Mouse (Mus musculus): Measurements from ENCODE around the gene Runx2. TPM values are rescaled to one million over a fixed set of nuclear protein-coding genes. Genes with fewer than 3 reads are reported as not detected.

The Runx2 gene
- polyA plus RNA-seq, 1 experiment from 2014 or later, result 1.2 TPM

- Histone ChIP-seq H3K27me3 (ENCODE audit: control insufficient read depth, insufficient read depth, low read depth, low read length) (no peaks in the 10 kb centered on the region), H3K9ac (ENCODE audit: low read length) (no peak overlapping the region), H3K36me3 (ENCODE audit: control insufficient read depth, insufficient read depth, low read length) (no peaks in the 10 kb centered on the region), H3K9me3 (ENCODE audit: control insufficient read depth, low read length) (no peaks in the 10 kb centered on the region), H3K4me2 (ENCODE audit: low read depth, low read length) (no peak overlapping the region), H3K4me3 (ENCODE audit: low read length) (no peak overlapping the region), H3K27ac (ENCODE audit: low read length) (no peak overlapping the region), H3K4me1 (replicated peaks; ENCODE audit: control insufficient read depth, insufficient read depth, low read length) (peaks cover 1% of the 10 kb centered on the region; the same call in 1 of the 2 replicates)
- ATAC-seq (ENCODE audit: low read depth), result 0 out of 2 replicates have a peak, but pooled peaks have one; percentile 31
- WGBS, result 75% methylated on average over 5 of the region's 5 CpGs
These were observed 124.1 kb downstream of the Runx2 start for GRCm38 (mm10) chr17:44690410-44691035.

GRCm38 (mm10) chr17:44688306-44688705 is 126.3 kb downstream of the Runx2 start:
- H3K27ac ChIP-seq (ENCODE audit: low read length), result no peak overlapping the region
- H3K36me3 ChIP-seq (ENCODE audit: control insufficient read depth, insufficient read depth, low read length), result no peaks in the 10 kb centered on the region
- no peaks in the 10 kb centered on the region for H3K27me3 ChIP-seq (ENCODE audit: control insufficient read depth, insufficient read depth, low read depth, low read length)
- ATAC-seq (ENCODE audit: low read depth), result no peak
- no peak overlapping the region for H3K4me2 ChIP-seq (ENCODE audit: low read depth, low read length)
- H3K4me1 ChIP-seq (replicated peaks; ENCODE audit: control insufficient read depth, insufficient read depth, low read length), result peaks cover 3% of the 10 kb centered on the region; the same call in 1 of the 2 replicates
- no peak overlapping the region for H3K9ac ChIP-seq (ENCODE audit: low read length)
- no peaks in the 10 kb centered on the region for H3K9me3 ChIP-seq (ENCODE audit: control insufficient read depth, low read length)
- 65% methylated on average over 2 of the region's 2 CpGs for WGBS
- no peak overlapping the region for H3K4me3 ChIP-seq (ENCODE audit: low read length)

GRCm38 (mm10) chr17:44685514-44685913 is 129.1 kb downstream of the Runx2 start:
- Histone ChIP-seq H3K27me3 (ENCODE audit: control insufficient read depth, insufficient read depth, low read depth, low read length) (no peaks in the 10 kb centered on the region), H3K27ac (ENCODE audit: low read length) (no peak overlapping the region)
- no peak; the same call in 1 of the 2 replicates for ATAC-seq (ENCODE audit: low read depth)

GRCm38 (mm10) chr17:44683026-44683425 is 131.6 kb downstream of the Runx2 start:
- ATAC-seq (ENCODE audit: low read depth), result no peak
- Histone ChIP-seq H3K36me3 (ENCODE audit: control insufficient read depth, insufficient read depth, low read length) (no peaks in the 10 kb centered on the region), H3K9me3 (ENCODE audit: control insufficient read depth, low read length) (0 out of 2 replicates have a peak, but pooled peaks cover 2% of the 10 kb centered on the region), H3K4me2 (ENCODE audit: low read depth, low read length) (no peak overlapping the region), H3K27ac (ENCODE audit: low read length) (no peak overlapping the region), H3K9ac (ENCODE audit: low read length) (no peak overlapping the region), H3K4me3 (ENCODE audit: low read length) (no peak overlapping the region), H3K27me3 (ENCODE audit: control insufficient read depth, insufficient read depth, low read depth, low read length) (no peaks in the 10 kb centered on the region), H3K4me1 (replicated peaks; ENCODE audit: control insufficient read depth, insufficient read depth, low read length) (peaks cover 3% of the 10 kb centered on the region; the same call in 1 of the 2 replicates)
- 72% methylated on average over 9 of the region's 9 CpGs for whole genome bisulfite sequencing

More at GRCm38 (mm10) chr17:44685514-44685913, 129.1 kb downstream of the Runx2 start:
- H3K36me3 ChIP-seq (ENCODE audit: control insufficient read depth, insufficient read depth, low read length), result no peaks in the 10 kb centered on the region
- peaks cover 3% of the 10 kb centered on the region; the same call in 1 of the 2 replicates for H3K4me1 ChIP-seq (replicated peaks; ENCODE audit: control insufficient read depth, insufficient read depth, low read length)
- no peak overlapping the region for H3K4me2 ChIP-seq (ENCODE audit: low read depth, low read length)
- no peak overlapping the region for H3K9ac ChIP-seq (ENCODE audit: low read length)
- H3K4me3 ChIP-seq (ENCODE audit: low read length), result no peak overlapping the region
- no peaks in the 10 kb centered on the region for H3K9me3 ChIP-seq (ENCODE audit: control insufficient read depth, low read length)
- 28% methylated on average over 7 of the region's 7 CpGs for WGBS

GRCm38 (mm10) chr17:44677782-44678181 is 136.8 kb downstream of the Runx2 start:
- 53% methylated on average over 7 of the region's 7 CpGs for WGBS
- no peak for ATAC-seq (ENCODE audit: low read depth)
- no peaks in the 10 kb centered on the region for H3K4me1 ChIP-seq (replicated peaks; ENCODE audit: control insufficient read depth, insufficient read depth, low read length)

GRCm38 (mm10) chr17:44672806-44673205 is 141.8 kb downstream of the Runx2 start:
- H3K27me3 ChIP-seq (ENCODE audit: control insufficient read depth, insufficient read depth, low read depth, low read length), result no peaks in the 10 kb centered on the region
- H3K4me1 ChIP-seq (replicated peaks; ENCODE audit: control insufficient read depth, insufficient read depth, low read length), result peaks cover 7% of the 10 kb centered on the region
- no peak overlapping the region for H3K9ac ChIP-seq (ENCODE audit: low read length)
- H3K4me2 ChIP-seq (ENCODE audit: low read depth, low read length), result no peak overlapping the region
- H3K27ac ChIP-seq (ENCODE audit: low read length), result no peak overlapping the region
- WGBS, result 61% methylated on average over 7 of the region's 7 CpGs
- no peaks in the 10 kb centered on the region for H3K36me3 ChIP-seq (ENCODE audit: control insufficient read depth, insufficient read depth, low read length)
- H3K4me3 ChIP-seq (ENCODE audit: low read length), result no peak overlapping the region
- no peaks in the 10 kb centered on the region for H3K9me3 ChIP-seq (ENCODE audit: control insufficient read depth, low read length)
- ATAC-seq (ENCODE audit: low read depth), result no peak

More at GRCm38 (mm10) chr17:44677782-44678181, 136.8 kb downstream of the Runx2 start:
- Histone ChIP-seq H3K4me3 (ENCODE audit: low read length) (no peak overlapping the region), H3K4me2 (ENCODE audit: low read depth, low read length) (no peak overlapping the region), H3K9me3 (ENCODE audit: control insufficient read depth, low read length) (0 out of 2 replicates have a peak, but pooled peaks cover 2% of the 10 kb centered on the region), H3K9ac (ENCODE audit: low read length) (no peak overlapping the region), H3K36me3 (ENCODE audit: control insufficient read depth, insufficient read depth, low read length) (no peaks in the 10 kb centered on the region), H3K27ac (ENCODE audit: low read length) (no peak overlapping the region), H3K27me3 (ENCODE audit: control insufficient read depth, insufficient read depth, low read depth, low read length) (no peaks in the 10 kb centered on the region)

GRCm38 (mm10) chr17:44671946-44672692 is 142.5 kb downstream of the Runx2 start:
- H3K27ac ChIP-seq (ENCODE audit: low read length), result no peak overlapping the region

GRCm38 (mm10) chr17:44669985-44670384 is 144.6 kb downstream of the Runx2 start:
- peak; percentile 49; the same call in 1 of the 2 replicates for ATAC-seq (ENCODE audit: low read depth)
- Histone ChIP-seq H3K36me3 (ENCODE audit: control insufficient read depth, insufficient read depth, low read length) (no peaks in the 10 kb centered on the region), H3K27ac (ENCODE audit: low read length) (no peak overlapping the region), H3K9me3 (ENCODE audit: control insufficient read depth, low read length) (no peaks in the 10 kb centered on the region), H3K27me3 (ENCODE audit: control insufficient read depth, insufficient read depth, low read depth, low read length) (no peaks in the 10 kb centered on the region), H3K4me2 (ENCODE audit: low read depth, low read length) (peak overlapping the region; percentile 44), H3K4me3 (ENCODE audit: low read length) (no peak overlapping the region), H3K9ac (ENCODE audit: low read length) (peak overlapping the region; percentile 32; the same call in 1 of the 2 replicates), H3K4me1 (replicated peaks; ENCODE audit: control insufficient read depth, insufficient read depth, low read length) (peaks cover 7% of the 10 kb centered on the region)
- WGBS, result 22% methylated on average over 11 of the region's 11 CpGs

More at GRCm38 (mm10) chr17:44671946-44672692, 142.5 kb downstream of the Runx2 start:
- H3K9ac ChIP-seq (ENCODE audit: low read length), result no peak overlapping the region
- H3K4me3 ChIP-seq (ENCODE audit: low read length), result no peak overlapping the region
- 75% methylated on average over 16 of the region's 16 CpGs for WGBS
- H3K27me3 ChIP-seq (ENCODE audit: control insufficient read depth, insufficient read depth, low read depth, low read length), result no peaks in the 10 kb centered on the region
- no peaks in the 10 kb centered on the region for H3K36me3 ChIP-seq (ENCODE audit: control insufficient read depth, insufficient read depth, low read length)
- ATAC-seq (ENCODE audit: low read depth), result no peak
- no peak overlapping the region for H3K4me2 ChIP-seq (ENCODE audit: low read depth, low read length)
- peaks cover 7% of the 10 kb centered on the region for H3K4me1 ChIP-seq (replicated peaks; ENCODE audit: control insufficient read depth, insufficient read depth, low read length)
- H3K9me3 ChIP-seq (ENCODE audit: control insufficient read depth, low read length), result no peaks in the 10 kb centered on the region

GRCm38 (mm10) chr17:44667346-44667745 is 147.3 kb downstream of the Runx2 start:
- 64% methylated on average over 5 of the region's 5 CpGs for WGBS

More at GRCm38 (mm10) chr17:44667346-44667745, 147.3 kb downstream of the Runx2 start:
- Histone ChIP-seq H3K9me3 (ENCODE audit: control insufficient read depth, low read length) (no peaks in the 10 kb centered on the region), H3K4me2 (ENCODE audit: low read depth, low read length) (no peak overlapping the region), H3K9ac (ENCODE audit: low read length) (no peak overlapping the region), H3K4me1 (replicated peaks; ENCODE audit: control insufficient read depth, insufficient read depth, low read length) (peaks cover 7% of the 10 kb centered on the region), H3K4me3 (ENCODE audit: low read length) (no peak overlapping the region), H3K27ac (ENCODE audit: low read length) (no peak overlapping the region), H3K27me3 (ENCODE audit: control insufficient read depth, insufficient read depth, low read depth, low read length) (no peaks in the 10 kb centered on the region), H3K36me3 (ENCODE audit: control insufficient read depth, insufficient read depth, low read length) (no peaks in the 10 kb centered on the region)
- ATAC-seq (ENCODE audit: low read depth), result no peak
